Mouse (Mus musculus): ENCODE results near the gene Gm49405.

Gene Gm49405

GRCm38 (mm10) chr19:4051741-4052515, 51.5 kb downstream of the Gm49405 start:
- DNase-seq (ENCODE audit: low spot score), result peak; percentile 68

GRCm38 (mm10) chr19:4052516-4053030, 52.1 kb downstream of the Gm49405 start:
- no peak for DNase-seq (ENCODE audit: low spot score)

GRCm38 (mm10) chr19:4054613-4055012, 54.2 kb downstream of the Gm49405 start:
- DNase-seq (ENCODE audit: low spot score), result no peak

Data from T-cell, adult 2 months (primary cell).